Mouse (Mus musculus) lung, embryonic 14.5 days (tissue): ENCODE data around the gene Fgf15. TPM values are rescaled to one million over a fixed set of nuclear protein-coding genes. Genes with fewer than 3 reads are reported as not detected.
"Not testable (repeated sequence)": the region's sequence is repeated elsewhere in the genome, so short reads cannot be mapped to it uniquely, and the experiment has no call there.

Experiments used
- ATAC-seq: fragments of 200-750 bp; cut with Nextera tagmentation; 2 replicates; pipeline ENCODE4 v1.8.0; 2017; ENCODE audit warnings: mild to moderate bottlenecking, moderate TSS enrichment, moderate library complexity; ENCODE audit not compliant: insufficient read depth
- DNase-seq: peaks from one replicate; pipeline ENCODE4 v3.0.0-alpha.2; 2015
- H3K27ac ChIP-seq: fragments of 300-500 bp; sonication (generic); 2 replicates; pipeline ENCODE4 v1.5.1; 2014; ENCODE audit warnings: low read depth, mild to moderate bottlenecking, moderate library complexity
- H3K27me3 ChIP-seq: fragments of 300-500 bp; sonication (generic); 2 replicates; pipeline ENCODE4 v1.6.1; 2014; ENCODE audit warnings: low read length, control low read depth; ENCODE audit not compliant: insufficient read depth
- H3K36me3 ChIP-seq: fragments of 300-500 bp; sonication (generic); 2 replicates; pipeline ENCODE4 v1.6.1; 2014; ENCODE audit warnings: control low read depth; ENCODE audit not compliant: insufficient read depth
- H3K4me1 ChIP-seq: fragments of 300-500 bp; sonication (generic); 2 replicates; pipeline ENCODE4 v1.6.1; 2014; ENCODE audit warnings: antibody characterized with exemption, control low read depth; ENCODE audit not compliant: insufficient read depth
- H3K4me2 ChIP-seq: fragments of 300-500 bp; sonication (generic); 2 replicates; pipeline ENCODE4 v1.6.1; 2014; ENCODE audit warnings: mild to moderate bottlenecking
- H3K4me3 ChIP-seq: fragments of 300-500 bp; sonication (generic); 2 replicates; pipeline ENCODE4 v1.5.1; 2014; ENCODE audit warnings: low read depth, low read length
- H3K9ac ChIP-seq: fragments of 300-500 bp; sonication (generic); 2 replicates; pipeline ENCODE4 v1.6.1; 2014
- H3K9me3 ChIP-seq: fragments of 300-500 bp; sonication (generic); 2 replicates; pipeline ENCODE4 v1.6.1; 2016; ENCODE audit warnings: low read depth, low read length, control low read depth
- CTCF ChIP-seq: IDR thresholded peaks from 2 replicates; pipeline ENCODE4 v1.5.1; 2016; ENCODE audit warnings: antibody characterized with exemption, low read depth
- WGBS: fragments of 180-500 bp; shearing (Covaris S2); extraction: QIAGEN DNeasy Blood & Tissue Kit; methylation state at CpG from one replicate; pipeline ENCODE4 v1.1.7; 2014; 5-methylcytosine and 5-hydroxymethylcytosine counted together
- polyA plus RNA-seq: library from polyadenylated mRNA; unstranded; fragments of >200 nt; fragmentation: Nextera tagmentation; extraction: Ambion mirVana; gene quantifications from 2 replicates; pipeline ENCODE4 v1.2.1, GENCODE M21; 2014

The Fgf15 gene
- polyA plus RNA-seq, 1 experiment from 2014 or later, result not detected

DNA sequence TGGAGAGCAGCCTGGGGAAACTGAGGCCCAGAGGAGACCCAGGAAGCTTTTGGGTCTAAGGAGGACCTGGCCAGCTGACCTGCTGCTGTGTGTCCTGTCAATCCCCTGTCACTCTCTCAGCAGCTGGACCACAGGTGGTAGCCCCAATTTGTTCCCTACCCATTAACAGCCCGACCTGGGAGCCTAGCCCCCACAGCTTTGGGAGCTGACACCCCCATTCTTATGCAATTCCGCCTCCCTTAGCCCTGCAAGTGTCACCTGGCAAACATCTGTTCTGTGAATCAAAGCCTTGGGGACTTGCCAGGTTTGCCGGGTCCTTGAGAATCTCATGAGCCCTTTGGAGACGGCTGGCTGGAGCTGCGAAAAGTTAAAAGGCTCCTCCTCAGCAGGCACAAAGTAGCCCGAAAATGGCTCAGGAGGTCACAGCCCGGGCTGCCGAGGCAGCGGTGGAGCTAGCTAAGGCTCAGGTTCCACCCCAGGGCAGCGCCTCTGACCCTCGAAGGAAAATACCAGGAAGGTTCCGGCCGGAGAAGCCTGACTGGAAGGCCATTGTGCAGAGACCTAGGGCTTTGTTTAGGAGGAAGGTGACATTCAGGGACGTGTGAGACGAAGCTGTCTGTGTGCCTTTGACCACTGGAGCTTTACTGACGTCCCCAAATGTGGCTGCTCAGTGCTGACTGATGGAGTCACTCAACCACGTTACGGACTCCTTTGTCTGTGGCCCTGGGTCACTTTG, 7.6 kb upstream of the Fgf15 start:
- no peak overlapping the region for H3K9ac ChIP-seq
- no peaks in the 10 kb centered on the region for H3K4me1 ChIP-seq
- DNase-seq (peak; percentile 57), ATAC-seq (no peak)
- TF ChIP-seq CTCF, result no peak
- no peak overlapping the region for H3K4me2 ChIP-seq
- H3K27ac ChIP-seq, result no peak overlapping the region
- no peak overlapping the region for H3K4me3 ChIP-seq
- H3K36me3 ChIP-seq, result no peaks in the 10 kb centered on the region
- H3K27me3 ChIP-seq, result peaks cover 17% of the 10 kb centered on the region
- H3K9me3 ChIP-seq, result no peaks in the 10 kb centered on the region
- 5% methylated on average over 18 of the region's 18 CpGs for WGBS

DNA sequence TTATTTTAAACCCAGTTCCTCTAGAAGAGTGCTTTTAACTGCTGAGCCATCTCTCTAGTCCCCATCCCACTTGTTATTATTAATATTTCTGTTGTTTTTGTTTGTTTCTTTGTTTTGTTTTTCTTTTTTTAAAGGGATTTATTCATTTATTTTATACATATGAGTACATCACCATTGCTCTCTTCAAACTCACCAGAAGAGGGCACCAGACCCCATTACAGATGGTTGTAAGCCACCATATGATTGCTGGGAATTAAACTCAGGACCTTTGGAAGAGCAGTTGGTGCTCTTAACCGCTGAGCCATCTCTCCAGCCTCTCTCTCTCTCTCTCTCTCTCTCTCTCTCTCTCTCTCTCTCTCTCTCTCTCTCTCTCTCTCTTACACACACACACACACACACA, 5.7 kb upstream of the Fgf15 start:
- H3K36me3 ChIP-seq, H3K9ac ChIP-seq, H3K4me2 ChIP-seq, H3K4me1 ChIP-seq, ATAC-seq, H3K27ac ChIP-seq, H3K9me3 ChIP-seq, DNase-seq, H3K4me3 ChIP-seq: not testable (repeated sequence)
- 87% methylated on average over 1 of the region's 1 CpGs for WGBS
- peak; percentile 43; the same call in 1 of the 2 replicates for TF ChIP-seq CTCF
- H3K27me3 ChIP-seq, result peaks cover 29% of the 10 kb centered on the region

DNA sequence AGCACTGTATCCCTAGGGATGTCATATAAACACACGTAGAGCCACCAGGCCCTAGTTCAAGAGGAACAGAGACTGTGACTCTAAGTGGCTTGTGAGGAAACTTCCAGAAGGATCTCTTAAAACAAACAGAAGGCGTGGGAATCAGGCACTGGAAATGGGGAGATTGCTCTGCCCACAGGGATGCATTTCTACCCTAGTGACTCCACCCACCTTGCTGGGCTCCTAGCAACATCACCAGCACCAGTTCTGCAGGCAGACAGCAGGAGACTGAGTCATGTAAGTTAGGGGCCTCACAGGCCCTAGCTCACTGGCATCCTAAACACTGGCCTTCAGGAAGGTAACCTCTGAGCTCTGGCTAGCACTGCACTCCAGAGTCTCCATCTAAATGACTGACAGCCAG, 4.5 kb upstream of the Fgf15 start:
- ATAC-seq, result no peak
- Histone ChIP-seq H3K27ac (no peak overlapping the region), H3K4me3 (no peak overlapping the region), H3K9ac (no peak overlapping the region), H3K36me3 (no peaks in the 10 kb centered on the region), H3K4me1 (peaks cover 4% of the 10 kb centered on the region; the same call in 1 of the 2 replicates), H3K4me2 (no peak overlapping the region), H3K27me3 (peaks cover 41% of the 10 kb centered on the region), H3K9me3 (no peaks in the 10 kb centered on the region)
- no peak for DNase-seq
- TF ChIP-seq CTCF, result no peak
- WGBS, result 66% methylated on average over 2 of the region's 2 CpGs

DNA sequence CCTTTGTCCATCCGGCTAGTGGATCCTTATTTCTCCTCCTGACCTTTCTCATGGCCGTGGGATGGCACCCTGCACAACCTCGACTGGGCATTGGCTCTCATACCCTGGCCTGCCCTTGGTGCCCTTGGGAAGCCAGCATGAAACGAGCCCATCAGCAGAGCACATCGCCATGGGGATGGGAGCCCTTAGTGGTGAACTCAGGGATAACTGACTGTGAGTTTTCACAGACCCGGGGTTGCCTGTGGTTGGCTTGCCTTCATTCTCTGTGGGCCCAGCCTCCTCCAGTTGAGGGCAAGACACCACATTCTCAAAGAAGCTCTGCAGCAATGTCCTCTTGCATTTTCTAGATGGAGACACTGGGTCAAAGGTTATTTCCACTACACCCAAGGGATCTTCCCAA, 4.0 kb upstream of the Fgf15 start:
- Histone ChIP-seq H3K4me2 (no peak overlapping the region), H3K9ac (no peak overlapping the region), H3K9me3 (no peaks in the 10 kb centered on the region), H3K4me1 (peaks cover 4% of the 10 kb centered on the region; the same call in 1 of the 2 replicates), H3K27ac (no peak overlapping the region), H3K4me3 (no peak overlapping the region), H3K27me3 (peaks cover 46% of the 10 kb centered on the region), H3K36me3 (no peaks in the 10 kb centered on the region)
- WGBS, result 48% methylated on average over 6 of the region's 6 CpGs
- DNase-seq (no peak), ATAC-seq (no peak)
- TF ChIP-seq CTCF, result peak; percentile 29

DNA sequence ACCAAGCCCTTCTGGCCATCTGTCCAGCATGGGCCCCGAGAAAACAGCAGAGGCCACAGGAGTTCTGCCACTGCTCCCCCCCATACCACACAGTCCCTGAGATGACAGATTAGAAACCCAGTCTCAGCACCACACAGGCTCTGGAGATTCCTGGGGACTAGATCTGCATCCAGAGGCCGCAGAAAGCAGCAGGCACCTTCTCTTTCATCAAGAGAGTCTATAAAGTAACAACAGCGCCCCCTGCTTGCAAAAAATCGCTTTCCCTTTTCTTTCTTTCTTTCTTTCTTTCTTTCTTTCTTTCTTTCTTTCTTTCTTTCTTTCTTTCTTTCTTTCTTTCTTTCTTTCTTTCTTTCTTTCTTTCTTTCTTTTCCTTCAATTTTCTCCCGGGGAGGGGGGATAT, 2.1 kb upstream of the Fgf15 start:
- no peaks in the 10 kb centered on the region for H3K9me3 ChIP-seq
- WGBS, result 3% methylated on average over 5 of the region's 5 CpGs
- ATAC-seq (no peak), DNase-seq (peak; percentile 78)
- H3K4me1 ChIP-seq, result peaks cover 4% of the 10 kb centered on the region; the same call in 1 of the 2 replicates
- peaks cover 56% of the 10 kb centered on the region for H3K27me3 ChIP-seq
- H3K36me3 ChIP-seq, result no peaks in the 10 kb centered on the region
- H3K4me2 ChIP-seq, result no peak overlapping the region
- no peak overlapping the region for H3K27ac ChIP-seq
- peak; percentile 59 for TF ChIP-seq CTCF
- H3K4me3 ChIP-seq, result no peak overlapping the region
- H3K9ac ChIP-seq, result no peak overlapping the region

DNA sequence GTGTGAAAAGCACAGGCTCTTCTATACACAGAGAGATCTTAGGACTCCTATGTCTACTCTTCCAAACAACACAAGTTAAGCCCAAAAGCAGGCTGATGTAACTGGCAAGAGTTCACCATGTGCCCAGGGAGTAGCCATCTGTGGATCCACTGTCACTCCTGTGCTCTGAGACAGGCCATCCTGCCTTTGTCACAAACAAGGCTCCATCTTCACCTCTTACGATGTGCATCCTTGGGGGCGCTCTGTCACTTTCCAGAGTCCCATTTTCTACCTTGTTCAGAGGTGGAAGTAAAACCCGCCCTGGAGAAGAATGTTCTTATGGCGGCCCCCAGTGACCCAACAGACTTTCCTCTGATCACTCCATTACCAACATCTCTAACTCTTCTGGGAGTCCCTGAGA, 1.6 kb upstream of the Fgf15 start:
- Histone ChIP-seq H3K4me2 (no peak overlapping the region), H3K4me3 (no peak overlapping the region), H3K27me3 (peaks cover 56% of the 10 kb centered on the region), H3K4me1 (peaks cover 4% of the 10 kb centered on the region; the same call in 1 of the 2 replicates), H3K9ac (no peak overlapping the region), H3K36me3 (no peaks in the 10 kb centered on the region), H3K9me3 (no peaks in the 10 kb centered on the region), H3K27ac (no peak overlapping the region)
- ATAC-seq (no peak), DNase-seq (no peak)
- 9% methylated on average over 4 of the region's 4 CpGs for WGBS
- no peak for TF ChIP-seq CTCF

DNA sequence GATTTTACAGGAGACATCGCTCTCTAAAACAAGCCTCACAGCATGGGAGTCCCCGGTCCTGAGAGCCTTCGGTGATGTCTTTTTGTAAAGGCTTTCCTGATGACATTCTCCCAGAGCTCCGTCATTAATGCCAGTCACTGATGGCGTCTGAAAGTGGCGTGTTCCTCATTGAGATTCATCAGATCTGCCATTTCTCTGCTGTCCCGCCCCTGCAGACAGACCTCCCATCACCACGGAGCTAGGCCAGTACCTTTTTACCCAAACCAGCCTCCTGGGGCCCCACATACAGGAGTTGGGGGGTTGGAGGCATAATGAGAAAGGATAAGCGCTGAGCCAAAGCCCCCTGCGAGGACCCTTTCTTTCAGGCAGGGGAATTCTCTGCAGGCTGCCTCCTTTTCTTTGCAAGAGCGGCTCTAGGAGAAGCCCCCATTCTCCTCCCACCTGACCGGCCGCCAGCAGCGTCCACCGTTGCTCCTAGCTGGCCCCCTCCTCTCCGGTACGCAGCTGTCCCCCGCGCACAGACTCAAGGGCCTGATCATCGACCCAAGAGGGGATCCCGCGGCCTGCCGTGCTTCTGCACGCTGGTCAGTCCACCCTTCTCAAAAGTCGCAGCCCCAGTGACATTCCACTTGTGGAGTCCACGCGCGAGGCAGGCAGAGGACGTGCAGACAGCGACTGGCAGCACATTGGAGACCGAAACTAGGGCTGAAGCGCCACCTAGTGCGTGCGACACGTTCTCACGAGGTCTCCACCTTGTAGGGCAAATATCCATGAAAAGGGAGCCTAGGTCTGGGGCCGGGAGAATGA, 823 bp upstream of the Fgf15 start:
- peak overlapping the region; percentile 72 for H3K4me2 ChIP-seq
- under 1% methylated on average over 37 of the region's 37 CpGs for WGBS
- peak overlapping the region; percentile 34; the same call in 1 of the 2 replicates for H3K9ac ChIP-seq
- H3K36me3 ChIP-seq, result no peaks in the 10 kb centered on the region
- TF ChIP-seq CTCF, result peak; percentile 91
- ATAC-seq (peak; percentile 67), DNase-seq (peak; percentile 92)
- no peak overlapping the region for H3K27ac ChIP-seq
- H3K4me1 ChIP-seq, result peaks cover 4% of the 10 kb centered on the region; the same call in 1 of the 2 replicates
- no peaks in the 10 kb centered on the region for H3K9me3 ChIP-seq
- peaks cover 54% of the 10 kb centered on the region for H3K27me3 ChIP-seq
- H3K4me3 ChIP-seq, result peak overlapping the region; percentile 42
